Mouse (Mus musculus): ENCODE data around the gene Itpr3. TPM values are rescaled to one million over a fixed set of nuclear protein-coding genes. Genes with fewer than 3 reads are reported as not detected.

Itpr3 gene
- polyA plus RNA-seq, 1 experiment: 42.0 TPM

- TF ChIP-seq POLR2A (IDR thresholded peaks at IDR 0.05; ENCODE audit: control insufficient read depth, extremely low read depth, insufficient read depth, low read length, poor library complexity): no peak
- no peak for TF ChIP-seq CTCF (IDR thresholded peaks at IDR 0.05; ENCODE audit: borderline replicate concordance, control insufficient read depth, extremely low read depth, insufficient read depth, low read length, poor library complexity)
- Histone ChIP-seq H3K4me1 (replicated peaks; ENCODE audit: control insufficient read depth, insufficient read depth, low read length) (peaks cover 19% of the 10 kb centered on the region), H3K27ac (ENCODE audit: control insufficient read depth, insufficient read depth, low read length) (no peak overlapping the region), H3K4me3 (ENCODE audit: control insufficient read depth, insufficient read depth, low read length) (no peak overlapping the region), H3K36me3 (ENCODE audit: control insufficient read depth, insufficient read depth, low read length) (peaks cover 27% of the 10 kb centered on the region), H3K27me3 (ENCODE audit: control insufficient read depth, insufficient read depth, low read length) (no peaks in the 10 kb centered on the region)
- no peak for DNase-seq
- 97% methylated on average over 3 of the region's 3 CpGs for WGBS
Observed at GRCm38 (mm10) chr17:27025951-27026350, 31.2 kb upstream of the Itpr3 start.

- DNase-seq: peak; percentile 72
- TF ChIP-seq POLR2A (IDR thresholded peaks at IDR 0.05; ENCODE audit: control insufficient read depth, extremely low read depth, insufficient read depth, low read length, poor library complexity) (no peak), CTCF (IDR thresholded peaks at IDR 0.05; ENCODE audit: borderline replicate concordance, control insufficient read depth, extremely low read depth, insufficient read depth, low read length, poor library complexity) (no peak)
- Histone ChIP-seq H3K27me3 (ENCODE audit: control insufficient read depth, insufficient read depth, low read length) (no peaks in the 10 kb centered on the region), H3K36me3 (ENCODE audit: control insufficient read depth, insufficient read depth, low read length) (peaks cover 11% of the 10 kb centered on the region), H3K27ac (ENCODE audit: control insufficient read depth, insufficient read depth, low read length) (peak overlapping the region; percentile 66), H3K4me1 (replicated peaks; ENCODE audit: control insufficient read depth, insufficient read depth, low read length) (peaks cover 19% of the 10 kb centered on the region), H3K4me3 (ENCODE audit: control insufficient read depth, insufficient read depth, low read length) (peak overlapping the region; percentile 91)
- 2% methylated on average over 12 of the region's 12 CpGs for WGBS
Observed at GRCm38 (mm10) chr17:27027460-27028283, 29.4 kb upstream of the Itpr3 start.

- peaks cover 11% of the 10 kb centered on the region for H3K36me3 ChIP-seq (ENCODE audit: control insufficient read depth, insufficient read depth, low read length)
- peak overlapping the region; percentile 91 for H3K4me3 ChIP-seq (ENCODE audit: control insufficient read depth, insufficient read depth, low read length)
- no peak for TF ChIP-seq POLR2A (IDR thresholded peaks at IDR 0.05; ENCODE audit: control insufficient read depth, extremely low read depth, insufficient read depth, low read length, poor library complexity)
- TF ChIP-seq CTCF (IDR thresholded peaks at IDR 0.05; ENCODE audit: borderline replicate concordance, control insufficient read depth, extremely low read depth, insufficient read depth, low read length, poor library complexity): peak; percentile 87
- under 1% methylated on average over 19 of the region's 19 CpGs for WGBS
- H3K27me3 ChIP-seq (ENCODE audit: control insufficient read depth, insufficient read depth, low read length): no peaks in the 10 kb centered on the region
- H3K4me1 ChIP-seq (replicated peaks; ENCODE audit: control insufficient read depth, insufficient read depth, low read length): peaks cover 18% of the 10 kb centered on the region
- peak; percentile 90 for DNase-seq
- H3K27ac ChIP-seq (ENCODE audit: control insufficient read depth, insufficient read depth, low read length): peak overlapping the region; percentile 62
Observed at GRCm38 (mm10) chr17:27028284-27028795, 28.8 kb upstream of the Itpr3 start.

- H3K27me3 ChIP-seq (ENCODE audit: control insufficient read depth, insufficient read depth, low read length): no peaks in the 10 kb centered on the region
- TF ChIP-seq POLR2A (IDR thresholded peaks at IDR 0.05; ENCODE audit: control insufficient read depth, extremely low read depth, insufficient read depth, low read length, poor library complexity) (no peak), CTCF (IDR thresholded peaks at IDR 0.05; ENCODE audit: borderline replicate concordance, control insufficient read depth, extremely low read depth, insufficient read depth, low read length, poor library complexity) (no peak)
- DNase-seq: no peak
- H3K27ac ChIP-seq (ENCODE audit: control insufficient read depth, insufficient read depth, low read length): peak within 1 kb of the TSS; percentile 62
- peak within 1 kb of the TSS; percentile 91 for H3K4me3 ChIP-seq (ENCODE audit: control insufficient read depth, insufficient read depth, low read length)
- peaks cover 10% of the 10 kb centered on the region for H3K36me3 ChIP-seq (ENCODE audit: control insufficient read depth, insufficient read depth, low read length)
- H3K4me1 ChIP-seq (replicated peaks; ENCODE audit: control insufficient read depth, insufficient read depth, low read length): peaks cover 14% of the 10 kb centered on the region
- 62% methylated on average over 3 of the region's 4 CpGs for WGBS
Observed at GRCm38 (mm10) chr17:27028909-27029308, 28.2 kb upstream of the Itpr3 start, which contains the start of gene Bak1. Bak1 (minus strand) TSS chr17:27029009.

- Histone ChIP-seq H3K36me3 (ENCODE audit: control insufficient read depth, insufficient read depth, low read length) (peaks cover 7% of the 10 kb centered on the region), H3K27me3 (ENCODE audit: control insufficient read depth, insufficient read depth, low read length) (no peaks in the 10 kb centered on the region), H3K27ac (ENCODE audit: control insufficient read depth, insufficient read depth, low read length) (no peak overlapping the region), H3K4me3 (ENCODE audit: control insufficient read depth, insufficient read depth, low read length) (no peak overlapping the region), H3K4me1 (replicated peaks; ENCODE audit: control insufficient read depth, insufficient read depth, low read length) (peaks cover 14% of the 10 kb centered on the region)
- TF ChIP-seq POLR2A (IDR thresholded peaks at IDR 0.05; ENCODE audit: control insufficient read depth, extremely low read depth, insufficient read depth, low read length, poor library complexity) (no peak), CTCF (IDR thresholded peaks at IDR 0.05; ENCODE audit: borderline replicate concordance, control insufficient read depth, extremely low read depth, insufficient read depth, low read length, poor library complexity) (no peak)
- WGBS: 96% methylated on average over 14 of the region's 14 CpGs
- no peak for DNase-seq
Observed at GRCm38 (mm10) chr17:27029431-27029830, 27.7 kb upstream of the Itpr3 start.

- no peak for TF ChIP-seq CTCF (IDR thresholded peaks at IDR 0.05; ENCODE audit: borderline replicate concordance, control insufficient read depth, extremely low read depth, insufficient read depth, low read length, poor library complexity)
- no peaks in the 10 kb centered on the region for H3K36me3 ChIP-seq (ENCODE audit: control insufficient read depth, insufficient read depth, low read length)
- WGBS: 94% methylated on average over 4 of the region's 4 CpGs
- DNase-seq: no peak
- H3K4me3 ChIP-seq (ENCODE audit: control insufficient read depth, insufficient read depth, low read length): no peak overlapping the region
- no peaks in the 10 kb centered on the region for H3K27me3 ChIP-seq (ENCODE audit: control insufficient read depth, insufficient read depth, low read length)
- peaks cover 13% of the 10 kb centered on the region for H3K4me1 ChIP-seq (replicated peaks; ENCODE audit: control insufficient read depth, insufficient read depth, low read length)
- H3K27ac ChIP-seq (ENCODE audit: control insufficient read depth, insufficient read depth, low read length): no peak overlapping the region
Observed at GRCm38 (mm10) chr17:27030896-27031295, 26.2 kb upstream of the Itpr3 start.
